Mouse (Mus musculus) heart, postnatal 0 days (tissue): ENCODE measurements at regions not wholly inside any gene's neighbourhood (a gene's known extent, or its start where the extent isn't known, plus 50 kb on each side); places are given as distances from the start of the nearest gene placed in this dataset.

Experiments
- CTCF ChIP-seq: IDR thresholded peaks from 2 replicates; pipeline ENCODE4 v1.5.1; 2016; ENCODE audit warnings: antibody characterized with exemption, control low read depth, low read depth
- EP300 ChIP-seq: IDR thresholded peaks from 2 replicates; pipeline ENCODE4 v1.6.1; 2016; ENCODE audit warnings: antibody characterized with exemption, low read depth

GRCm38 (mm10) chr4:148728800-148729199 is 75.4 kb upstream of the Casz1 start:
- no peak for TF ChIP-seq EP300
- no peak for TF ChIP-seq CTCF
